Mouse (Mus musculus): ENCODE data around the gene Slf2.

Slf2 gene

GRCm38 (mm10) chr19:45030746-45031693 is 100.1 kb downstream of the Slf2 start:
- DNase-seq (ENCODE audit: low read depth): peak; percentile 90

- peak; percentile 83 for DNase-seq (ENCODE audit: low read depth)
Observed at GRCm38 (mm10) chr19:45031780-45032179, 100.8 kb downstream of the Slf2 start.
